Mouse (Mus musculus) heart, postnatal 14 days (tissue): Measurements from ENCODE around the gene Smyd1. TPM values are rescaled to one million over a fixed set of nuclear protein-coding genes. Genes with fewer than 3 reads are reported as not detected.
"Not testable (repeated sequence)": the region's sequence is repeated elsewhere in the genome, so short reads cannot be mapped to it uniquely, and the experiment has no call there.

Experiments used
- DNase-seq, 2 experiments: peaks; one replicate each; pipeline ENCODE4 v3.0.0; 2021 to 2022
- intact Hi-C: fragments of 180-260 bp; cut with DNase I; formaldehyde crosslinking; loops from one replicate; pipeline ENCODE4 v1.15.1; 2025
- total RNA-seq, 2 experiments: library from RNA; stranded (reverse); gene quantifications; 2 replicates each; pipeline ENCODE4 v1.2.3; 2021

Gene Smyd1
- total RNA-seq, 2 experiments from 2014 or later = 352 to 365 TPM

- DNase-seq, intact Hi-C loops: not testable (repeated sequence)
Measured at GRCm38 (mm10) chr6:71331491-71331890, 9.5 kb upstream of the Smyd1 start.

- no peak for DNase-seq
- intact Hi-C loops = no loop called here
Measured at GRCm38 (mm10) chr6:71330486-71330885, 8.5 kb upstream of the Smyd1 start.

GRCm38 (mm10) chr6:71329881-71330280, 7.8 kb upstream of the Smyd1 start:
- intact Hi-C loops = no loop called here
- DNase-seq = no peak

- intact Hi-C loops = no loop called here
- DNase-seq = no peak
Measured at GRCm38 (mm10) chr6:71324816-71325215, 2.8 kb upstream of the Smyd1 start.

GRCm38 (mm10) chr6:71322491-71322921, 473 bp upstream of the Smyd1 start, which contains the start of gene Cd8b1:
TSS of gene Cd8b1 (plus strand) at chr6:71322788.
- intact Hi-C loops = no loop called here
- DNase-seq = no peak

- no peak for DNase-seq
- intact Hi-C loops = no loop called here
Measured at GRCm38 (mm10) chr6:71307486-71307885, 14.5 kb downstream of the Smyd1 start.

GRCm38 (mm10) chr6:71302097-71302731, 19.8 kb downstream of the Smyd1 start:
- DNase-seq = no peak
- intact Hi-C loops = loop anchor here (5.0 kb wide), 3 partner anchors 90 to 130 kb away; no protein-coding TSS in a partner anchor

GRCm38 (mm10) chr6:71298751-71299150, 23.3 kb downstream of the Smyd1 start:
- peak in 1 of 2 experiments; percentile 25 for DNase-seq
- intact Hi-C loops = no loop called here

GRCm38 (mm10) chr6:71298051-71298450, 24.0 kb downstream of the Smyd1 start:
- intact Hi-C loops = no loop called here
- DNase-seq = no peak

- intact Hi-C loops = no loop called here
- DNase-seq = no peak
Measured at GRCm38 (mm10) chr6:71295303-71295702, 26.7 kb downstream of the Smyd1 start.

- intact Hi-C loops = loop anchor here (1.0 kb wide), 1 partner anchor 18 kb away; no protein-coding TSS in a partner anchor
Measured at GRCm38 (mm10) chr6:71293509-71293908, 28.5 kb downstream of the Smyd1 start.

GRCm38 (mm10) chr6:71279418-71279817, 42.6 kb downstream of the Smyd1 start:
- intact Hi-C loops = loop anchor here (10.0 kb wide), 1 partner anchor 135 kb away; the partner anchor contains the start of gene Thnsl2

More at GRCm38 (mm10) chr6:71293509-71293908, 28.5 kb downstream of the Smyd1 start:
- peak in 1 of 2 experiments; percentile 12 for DNase-seq

GRCm38 (mm10) chr6:71274621-71275020, 47.4 kb downstream of the Smyd1 start:
- no peak for DNase-seq
- intact Hi-C loops = loop anchor here (1.0 to 10.0 kb wide), 4 partner anchors 19 to 358 kb away; partner anchors contain the start of genes Kdm3a, Rnf103 and Thnsl2

More at GRCm38 (mm10) chr6:71279418-71279817, 42.6 kb downstream of the Smyd1 start:
- DNase-seq = no peak

- DNase-seq = no peak
Measured at GRCm38 (mm10) chr6:71273715-71274114, 48.3 kb downstream of the Smyd1 start.

GRCm38 (mm10) chr6:71272316-71272741, 49.7 kb downstream of the Smyd1 start:
- DNase-seq = no peak
- intact Hi-C loops = loop anchor here (5.0 to 10.0 kb wide), 3 partner anchors 128 to 360 kb away; partner anchors contain the start of genes Kdm3a, Rnf103 and Thnsl2

More at GRCm38 (mm10) chr6:71273715-71274114, 48.3 kb downstream of the Smyd1 start:
- intact Hi-C loops = loop anchor here (5.0 to 10.0 kb wide), 3 partner anchors 129 to 359 kb away; partner anchors contain the start of genes Kdm3a, Rnf103 and Thnsl2

GRCm38 (mm10) chr6:71271389-71272315, 50.4 kb downstream of the Smyd1 start, which contains the start of gene Krcc1:
TSS of gene Krcc1 (plus strand) at chr6:71271677.
- intact Hi-C loops = loop anchor here (5.0 to 10.0 kb wide), 3 partner anchors 127 to 361 kb away; partner anchors contain the start of genes Kdm3a, Rnf103 and Thnsl2

GRCm38 (mm10) chr6:71271057-71271388, 51.0 kb downstream of the Smyd1 start:
- no peak for DNase-seq
- intact Hi-C loops = loop anchor here (5.0 to 10.0 kb wide), 3 partner anchors 126 to 361 kb away; partner anchors contain the start of genes Kdm3a, Rnf103 and Thnsl2

More at GRCm38 (mm10) chr6:71271389-71272315, 50.4 kb downstream of the Smyd1 start, which contains the start of gene Krcc1:
- peak; percentile 98 to 99 for DNase-seq

- DNase-seq = peak; percentile 20 to 44
- intact Hi-C loops = loop anchor here (5.0 to 10.0 kb wide), 3 partner anchors 126 to 362 kb away; partner anchors contain the start of genes Kdm3a, Rnf103 and Thnsl2
Measured at GRCm38 (mm10) chr6:71270301-71271056, 51.6 kb downstream of the Smyd1 start.

- not testable (repeated sequence) for DNase-seq
- intact Hi-C loops = loop anchor here (5.0 to 10.0 kb wide), 3 partner anchors 125 to 363 kb away; partner anchors contain the start of genes Kdm3a, Rnf103 and Thnsl2
Measured at GRCm38 (mm10) chr6:71269686-71270050, 52.4 kb downstream of the Smyd1 start.
